Mouse (Mus musculus) spleen, postnatal 4 days (tissue): ENCODE measurements around the gene Arih1.
"Not testable (repeated sequence)": the region's sequence is repeated elsewhere in the genome, so short reads cannot be mapped to it uniquely, and the experiment has no call there.

ENCODE experiments used
- DNase-seq, 2 experiments: peaks; one replicate each; pipeline ENCODE4 v3.0.0; 2022; ENCODE audit warnings: low spot score in 2 of 2

The Arih1 gene

DNA sequence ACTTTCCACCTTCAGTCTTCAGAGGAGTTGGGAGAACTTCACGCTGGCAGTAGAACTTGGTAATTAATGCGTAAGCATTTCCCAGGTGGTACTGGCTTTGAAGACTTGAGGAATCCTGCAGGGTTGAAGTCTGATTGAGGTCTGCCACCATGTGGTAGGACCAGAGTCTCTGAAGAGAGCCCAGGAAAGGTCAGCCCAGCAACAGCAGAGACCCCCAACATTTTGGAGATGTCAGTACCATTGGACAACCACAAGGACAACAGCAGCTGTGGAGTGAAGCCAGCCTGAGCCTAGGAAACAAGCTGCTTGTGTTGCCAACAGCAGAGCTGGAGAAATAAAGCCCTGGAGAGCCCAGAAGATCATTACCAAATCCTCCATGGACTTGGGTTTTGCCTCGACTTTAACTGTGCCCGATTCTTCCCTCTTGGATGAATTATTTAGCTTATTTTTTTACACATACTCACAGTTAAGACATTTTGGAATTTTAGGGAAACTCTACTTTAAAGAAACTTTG, 27.4 kb downstream of the Arih1 start:
- no peak for DNase-seq

DNA sequence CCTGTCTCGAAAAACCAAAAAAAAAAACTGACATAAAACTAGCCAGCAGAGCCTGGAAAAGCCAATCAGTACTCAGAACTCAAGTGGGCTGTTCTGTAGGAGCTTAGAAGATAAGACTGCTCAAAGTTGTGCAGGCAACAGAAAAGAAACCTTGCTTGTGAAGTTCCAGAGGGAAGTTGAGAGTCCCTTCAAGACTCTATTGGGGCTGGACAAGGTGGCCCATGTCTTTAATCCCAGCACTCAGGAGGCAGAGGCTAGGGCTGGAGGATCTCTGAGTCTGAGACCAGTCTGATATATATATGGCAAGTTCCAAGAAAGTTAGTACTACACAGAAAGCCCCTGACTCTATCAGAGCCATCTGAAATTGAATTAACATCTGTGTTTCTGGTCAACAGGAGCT, 28.0 kb downstream of the Arih1 start:
- DNase-seq = no peak

- no peak for DNase-seq
Measured at GRCm38 (mm10) chr9:59457671-59458070, 28.7 kb downstream of the Arih1 start.

- DNase-seq = peak in 1 of 2 experiments; percentile 13
Measured at GRCm38 (mm10) chr9:59455404-59456068, 30.9 kb downstream of the Arih1 start.

- DNase-seq = no peak
Measured at GRCm38 (mm10) chr9:59433729-59434128, 52.7 kb downstream of the Arih1 start.

GRCm38 (mm10) chr9:59431626-59432025, 54.8 kb downstream of the Arih1 start:
- DNase-seq = no peak

DNA sequence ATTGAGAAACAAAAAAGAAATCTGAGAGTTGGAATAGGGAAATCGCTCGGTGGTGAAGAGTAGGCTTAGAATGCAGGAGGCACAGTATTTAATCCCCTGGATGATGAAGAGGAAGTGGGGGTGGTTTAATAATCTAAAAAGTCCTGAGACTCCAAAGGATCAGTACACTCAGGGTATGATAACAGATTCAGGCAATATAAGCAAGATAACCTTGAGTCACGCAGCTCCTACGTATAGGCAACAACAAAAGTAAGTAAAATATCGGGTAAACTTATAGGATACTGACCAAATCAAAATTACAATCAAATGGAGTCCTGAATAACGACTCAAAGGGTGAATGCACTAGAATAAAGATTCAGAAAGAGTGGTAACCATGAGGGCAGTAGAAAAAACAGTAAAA, 65.9 kb downstream of the Arih1 start:
- no peak for DNase-seq

DNA sequence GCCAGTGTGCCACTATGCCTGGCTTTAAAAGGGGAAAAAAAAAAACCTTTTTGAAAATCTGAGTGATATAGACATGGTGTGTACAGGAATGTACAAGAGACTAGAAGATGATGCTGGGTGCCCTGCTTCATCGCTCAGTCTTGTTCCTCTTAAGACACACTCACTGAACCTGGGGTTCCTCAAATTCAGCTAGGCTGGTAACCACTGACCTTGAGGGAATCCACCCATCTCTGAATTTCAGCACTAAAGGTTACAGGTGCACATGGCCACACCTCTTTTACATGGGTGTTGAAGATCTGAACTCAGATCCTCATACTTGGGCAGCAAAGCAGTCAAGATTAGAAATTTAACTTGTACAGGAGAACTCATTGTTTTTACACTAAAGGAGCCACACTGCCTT, 79.1 kb downstream of the Arih1 start:
- no peak for DNase-seq

DNA sequence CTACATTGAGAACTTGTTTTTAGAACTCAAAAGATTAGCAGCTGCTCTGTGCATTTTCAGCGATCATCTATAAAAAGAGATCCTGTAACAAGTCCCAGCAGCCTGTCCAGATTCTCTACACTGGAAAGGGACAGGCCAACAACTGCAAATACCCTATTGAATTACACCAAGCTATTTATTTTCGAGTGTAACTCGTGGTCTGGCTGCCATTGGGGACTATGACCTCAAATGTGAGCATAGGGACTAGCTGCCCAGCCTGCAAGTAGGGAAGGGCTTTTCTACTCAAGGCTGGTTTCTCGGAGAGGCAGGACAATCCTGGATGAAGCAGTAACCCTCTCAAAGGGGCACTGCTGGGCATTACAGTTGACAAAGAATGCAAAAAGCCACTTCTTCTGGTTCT, 97.3 kb downstream of the Arih1 start:
- DNase-seq = no peak

DNA sequence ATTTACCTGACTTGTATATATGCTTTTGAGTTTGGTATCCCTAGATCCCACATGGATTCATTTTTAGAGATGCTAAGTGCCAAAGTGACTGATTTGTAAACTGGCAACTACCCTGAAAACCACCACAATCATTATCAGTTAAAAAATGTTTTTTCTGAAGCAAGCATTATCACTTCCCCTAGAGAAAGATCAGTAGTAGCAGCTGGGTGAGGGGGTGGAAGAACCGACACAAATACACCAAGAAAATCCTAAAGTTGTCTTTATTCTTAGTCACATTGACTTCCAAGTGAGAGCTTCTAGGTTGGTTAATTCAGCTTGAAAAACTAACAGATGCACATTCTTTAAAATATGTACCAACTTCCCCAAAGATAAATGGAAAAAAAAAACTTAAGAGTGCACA, 98.1 kb downstream of the Arih1 start:
- DNase-seq = no peak

GRCm38 (mm10) chr9:59387461-59387860, 99.0 kb downstream of the Arih1 start:
- DNase-seq = no peak

- no peak for DNase-seq
Measured at GRCm38 (mm10) chr9:59375626-59376025, 110.8 kb downstream of the Arih1 start.

DNA sequence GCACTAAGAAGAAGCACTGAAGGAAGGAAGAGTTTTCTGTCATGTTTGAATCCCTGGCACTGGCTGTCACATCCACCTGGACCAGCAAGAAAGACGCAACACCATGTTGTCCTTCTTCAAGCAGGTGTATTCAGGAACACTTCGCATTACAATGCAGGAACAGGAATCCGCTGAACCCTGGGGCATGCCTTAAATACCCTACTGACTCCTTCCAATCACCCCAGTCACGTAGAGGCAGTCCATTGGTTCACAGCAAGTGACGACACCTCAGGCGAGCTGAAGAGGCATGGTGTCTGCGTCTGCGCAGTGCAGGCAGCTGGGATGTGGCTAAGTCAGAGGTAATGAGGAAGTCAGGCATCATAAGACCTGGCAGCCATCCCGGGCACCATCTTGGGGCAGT, 116.8 kb downstream of the Arih1 start:
- DNase-seq = no peak

DNA sequence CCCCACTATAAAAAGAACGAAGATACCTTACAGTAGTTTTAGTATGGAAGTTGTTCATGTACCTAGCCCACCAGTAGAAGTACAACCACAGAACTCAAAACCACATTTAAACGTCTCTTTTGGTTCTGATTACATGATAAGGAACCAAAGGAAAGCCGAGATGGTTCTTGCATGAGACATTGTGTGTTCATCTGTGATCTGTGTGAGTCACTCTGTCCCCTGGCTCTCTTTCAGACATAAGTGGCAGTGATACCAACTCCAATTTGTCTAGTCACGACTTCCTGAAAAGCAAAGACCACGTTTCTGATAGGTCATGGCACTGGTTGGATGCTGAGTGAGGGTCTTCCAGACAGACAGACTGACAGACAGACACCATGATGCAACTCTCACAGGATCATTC, 117.2 kb downstream of the Arih1 start:
- no peak for DNase-seq

DNA sequence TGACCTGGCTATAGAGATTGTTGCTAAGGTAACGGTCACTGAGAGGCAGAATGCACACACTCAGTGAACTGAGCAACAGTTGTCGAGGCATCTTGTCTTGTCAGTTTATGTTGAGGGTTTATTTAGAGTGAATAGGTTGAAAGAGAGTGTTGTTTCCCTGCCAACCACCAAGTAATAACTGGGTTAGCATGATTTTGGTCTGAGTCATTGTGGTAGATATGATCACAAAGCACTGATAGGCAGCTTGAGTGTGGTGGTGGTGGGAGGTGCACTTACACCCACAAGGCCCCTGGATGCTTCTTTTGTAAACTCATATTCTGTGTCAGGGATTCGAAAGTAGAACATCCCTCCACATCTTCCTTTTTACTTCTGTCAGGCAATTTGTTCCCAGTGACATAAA, 125.9 kb downstream of the Arih1 start:
- not testable (repeated sequence) for DNase-seq

DNA sequence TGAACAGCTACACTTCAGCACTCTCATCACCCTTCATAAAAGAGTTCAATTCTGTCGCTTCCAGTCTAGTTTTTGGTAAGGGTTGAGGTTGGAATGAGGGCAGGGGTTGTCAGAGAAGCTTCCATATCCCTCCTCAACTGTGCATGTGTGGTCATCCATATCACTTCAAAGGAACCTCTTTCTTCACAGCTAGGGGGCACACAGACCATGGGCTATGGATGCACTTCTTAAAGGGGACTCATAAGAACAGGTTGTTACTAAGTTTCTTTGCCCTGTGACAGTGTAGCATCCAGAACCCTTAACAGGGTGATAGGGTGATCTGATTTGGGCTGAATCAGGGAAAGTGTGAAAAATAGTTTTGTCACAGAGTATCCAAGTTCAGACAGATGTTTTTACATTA, 128.4 kb downstream of the Arih1 start:
- DNase-seq = not testable (repeated sequence)

- peak; percentile 92 to 96 for DNase-seq
Measured at GRCm38 (mm10) chr9:59353253-59353639, 133.2 kb downstream of the Arih1 start, which contains the start of gene Bbs4. Gene Bbs4 (minus strand): TSS chr9:59353508.

GRCm38 (mm10) chr9:59352586-59353252, 133.7 kb downstream of the Arih1 start:
- DNase-seq = no peak

- DNase-seq = no peak
Measured at GRCm38 (mm10) chr9:59346176-59346575, 140.2 kb downstream of the Arih1 start.

- peak in 1 of 2 experiments; percentile 16 for DNase-seq
Measured at GRCm38 (mm10) chr9:59340002-59340401, 146.4 kb downstream of the Arih1 start.

DNA sequence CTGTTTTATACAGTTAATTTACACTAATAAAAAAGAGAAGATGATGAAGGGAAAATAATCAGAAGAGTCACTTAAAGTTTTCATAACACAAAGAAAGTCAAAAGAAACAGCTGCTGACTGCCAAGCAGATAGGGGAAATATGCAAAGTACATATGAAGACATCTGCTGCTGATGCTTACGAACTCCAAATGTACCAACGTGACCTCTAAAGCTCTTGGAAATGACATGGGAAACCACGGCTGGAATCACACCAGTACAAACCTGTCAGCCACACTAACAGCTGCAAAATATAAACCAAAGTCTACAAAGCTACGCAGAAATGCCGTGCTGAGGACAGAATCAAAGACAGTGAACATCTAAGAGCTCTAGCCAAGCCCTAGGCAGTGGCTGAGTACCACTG, 147.3 kb downstream of the Arih1 start:
- DNase-seq = no peak

- DNase-seq = no peak
Measured at GRCm38 (mm10) chr9:59338411-59338810, 148.0 kb downstream of the Arih1 start.
